Comparison of ENCODE assay signal across 11 mouse cellular contexts in genomic region chr2:171101180-171101579, GRCm38 (mm10).
"Had no signal": no experiment of that assay in that cellular context is flagged by ENCODE, and none has a peak within 500 bp of the region (broad histone marks: within the 10 kb centered on the region; RNA-seq: fewer than 3 reads in every experiment).

No protein-coding gene starts in this region.

- ATAC-seq: intestine, embryonic 15.5 days had no signal

- H3K9ac ChIP-seq: intestine, embryonic 15.5 days; liver, embryonic 13.5 days had no signal

- H3K27me3 ChIP-seq: intestine, embryonic 15.5 days; liver, embryonic 13.5 days had no signal

- H3K4me2 ChIP-seq: intestine, embryonic 15.5 days; liver, embryonic 13.5 days; midbrain, embryonic 11.5 days had no signal

- H3K36me3 ChIP-seq: intestine, embryonic 15.5 days; liver, embryonic 13.5 days had no signal

- H3K4me1 ChIP-seq: intestine, embryonic 15.5 days; liver, embryonic 13.5 days had no signal

- H3K27ac ChIP-seq: intestine, embryonic 15.5 days; left cerebral cortex, adult 2 months; liver, embryonic 13.5 days had no signal

- H3K9me3 ChIP-seq: intestine, embryonic 15.5 days had no signal

- H3K4me3 ChIP-seq: intestine, embryonic 15.5 days; left cerebral cortex, adult 2 months; liver, embryonic 13.5 days had no signal

- DNase-seq: layer of hippocampus, postnatal 36 days; liver, embryonic 13.5 days; lung, adult 2 months; lung, postnatal 14 days; lung, postnatal 4 days; midbrain, embryonic 14.5 days; thymus, adult 18-20 months; thymus, postnatal 36 days had no signal
